8 mouse cellular contexts compared by ENCODE assay signal in genomic region chr7:80208738-80209430, GRCm38 (mm10). TPM values are rescaled to one million over a fixed set of nuclear protein-coding genes. Genes with fewer than 3 reads are reported as not detected.
DNase-seq lines count a peak whose midpoint lies in the region; ATAC-seq and TF ChIP-seq lines count a peak whose summit lies in the region.

No protein-coding gene starts in this region.

- no peak for TF ChIP-seq CTCF in small intestine, adult 2 months (IDR thresholded peaks at IDR 0.05; ENCODE audit: extremely low read depth, insufficient read length, insufficient replicate concordance, low read depth, low read length)

- intact Hi-C loops in left cerebral cortex, postnatal 25 days (cut with DNase I): no loop called here

- H3K4me2 ChIP-seq in limb, embryonic 15.5 days: no peak overlapping the region
- H3K4me2 ChIP-seq in liver, embryonic 11.5 days: peak overlapping the region; percentile 66

- no peak for ATAC-seq in limb, embryonic 15.5 days (ENCODE audit: insufficient number of reproducible peaks, low FRiP score, low TSS enrichment, low read depth)
- peak; percentile 18 for ATAC-seq in granulocyte monocyte progenitor cell, adult 5-6 weeks (replicated peaks; ENCODE audit: poor library complexity, severe bottlenecking)
- ATAC-seq in liver, embryonic 11.5 days (replicated peaks; ENCODE audit: low FRiP score): peak; percentile 88

- no peaks in the 10 kb centered on the region for H3K27me3 ChIP-seq in limb, embryonic 15.5 days
- H3K27me3 ChIP-seq in limb, embryonic 10.5 days (ENCODE audit: low read depth, poor library complexity, severe bottlenecking): no peaks in the 10 kb centered on the region
- H3K27me3 ChIP-seq in liver, embryonic 11.5 days (replicated peaks; ENCODE audit: control insufficient read depth, insufficient read depth, low read length): no peaks in the 10 kb centered on the region
- H3K27me3 ChIP-seq in small intestine, adult 2 months (ENCODE audit: control insufficient read depth, insufficient read depth, low read length): no peaks in the 10 kb centered on the region

- H3K9me3 ChIP-seq in limb, embryonic 15.5 days: no peaks in the 10 kb centered on the region
- H3K9me3 ChIP-seq in limb, embryonic 10.5 days (replicated peaks): no peaks in the 10 kb centered on the region
- no peaks in the 10 kb centered on the region for H3K9me3 ChIP-seq in liver, embryonic 11.5 days (ENCODE audit: control insufficient read depth, low read length)

- WGBS in limb, embryonic 15.5 days: 66% methylated on average over 10 of the region's 10 CpGs
- 88% methylated on average over 10 of the region's 10 CpGs for WGBS in limb, embryonic 10.5 days
- 38% methylated on average over 10 of the region's 10 CpGs for WGBS in liver, embryonic 11.5 days
- WGBS in small intestine, adult 2 months: 18% methylated on average over 10 of the region's 10 CpGs

- peaks cover 13% of the 10 kb centered on the region; the same call in 1 of the 2 replicates for H3K36me3 ChIP-seq in limb, embryonic 15.5 days
- H3K36me3 ChIP-seq in limb, embryonic 10.5 days: peaks cover 13% of the 10 kb centered on the region
- peaks cover 6% of the 10 kb centered on the region for H3K36me3 ChIP-seq in liver, embryonic 11.5 days (ENCODE audit: control insufficient read depth, insufficient read depth, low read length)
- peaks cover 15% of the 10 kb centered on the region for H3K36me3 ChIP-seq in small intestine, adult 2 months (ENCODE audit: control insufficient read depth, insufficient read depth, low read length)

- H3K9ac ChIP-seq in limb, embryonic 15.5 days: 0 out of 2 replicates have a peak overlapping the region, but pooled peaks have one; percentile 10
- H3K9ac ChIP-seq in liver, embryonic 11.5 days (ENCODE audit: low read depth, low read length): peak overlapping the region; percentile 63

- no peak for TF ChIP-seq POLR2A in small intestine, adult 2 months (IDR thresholded peaks at IDR 0.05; ENCODE audit: low read depth, low read length)

- H3K27ac ChIP-seq in limb, embryonic 15.5 days: peak overlapping the region; percentile 84; the same call in 1 of the 2 replicates
- H3K27ac ChIP-seq in limb, embryonic 10.5 days: no peak overlapping the region
- H3K27ac ChIP-seq in liver, embryonic 11.5 days (ENCODE audit: low read depth, low read length): peak overlapping the region; percentile 97
- peak overlapping the region; percentile 77 for H3K27ac ChIP-seq in small intestine, adult 2 months (ENCODE audit: insufficient read depth, low read depth, low read length)

- no peak overlapping the region for H3K4me3 ChIP-seq in limb, embryonic 15.5 days
- no peak overlapping the region for H3K4me3 ChIP-seq in limb, embryonic 10.5 days
- peak overlapping the region; percentile 24 for H3K4me3 ChIP-seq in liver, embryonic 11.5 days (ENCODE audit: low read depth, low read length)
- H3K4me3 ChIP-seq in small intestine, adult 2 months (ENCODE audit: low read depth, low read length): peak overlapping the region; percentile 38

- H3K4me1 ChIP-seq in limb, embryonic 15.5 days: peaks cover 50% of the 10 kb centered on the region
- H3K4me1 ChIP-seq in limb, embryonic 10.5 days: peaks cover 45% of the 10 kb centered on the region
- peaks cover 70% of the 10 kb centered on the region for H3K4me1 ChIP-seq in liver, embryonic 11.5 days (replicated peaks; ENCODE audit: control insufficient read depth, insufficient read depth, low read length)
- peaks cover 55% of the 10 kb centered on the region for H3K4me1 ChIP-seq in small intestine, adult 2 months (ENCODE audit: control insufficient read depth, insufficient read depth, insufficient read length, low read length)

- no peak for DNase-seq in limb, embryonic 10.5 days (ENCODE audit: low spot score)
- peak; percentile 76 for DNase-seq in liver, embryonic 11.5 days (ENCODE audit: low spot score)
- no peak for DNase-seq in left cerebral cortex, postnatal 25 days (ENCODE audit: low spot score in 2 of 2)
- DNase-seq in left cerebral cortex, adult 9 months (ENCODE audit: low spot score in 2 of 2): no peak
- DNase-seq in thymus, postnatal 10 days (ENCODE audit: low spot score in 2 of 2): no peak

RNA-seq across cellular contexts. Expression of gene Sema4b, which starts 22.2 kb away (rescaled TPM):
- 16.5 and 18.1 TPM in 2 replicates for polyA plus RNA-seq in limb, embryonic 15.5 days (2015; fragmentation: Nextera tagmentation; extraction: Ambion mirVana)
- 8.1 and 9.9 TPM in 2 replicates for polyA plus RNA-seq in limb, embryonic 10.5 days (2016; fragmentation: Nextera tagmentation; extraction: Ambion mirVana)
- 6.2 and 6.6 TPM in 2 replicates for total RNA-seq in granulocyte monocyte progenitor cell, adult 5-6 weeks (2014; fragmentation: Nextera tagmentation)
- total RNA-seq in granulocyte monocyte progenitor cell, adult 5-6 weeks (2017): 3.6 and 4.4 TPM in 2 replicates
- 11.7 and 12.9 TPM in 2 replicates for polyA plus RNA-seq in liver, embryonic 11.5 days (2014; fragmentation: Nextera tagmentation; extraction: Ambion mirVana)
- polyA plus RNA-seq in small intestine, adult 2 months (2012; rRNA removed): 47.9 and 84.4 TPM in 2 replicates
- total RNA-seq in left cerebral cortex, postnatal 25 days (2021): 10 to 100 TPM; 17.4 to 20.5 TPM

RNA-seq across cellular contexts. Expression of gene Cib1, which starts 23.7 kb away (rescaled TPM):
- polyA plus RNA-seq in limb, embryonic 15.5 days (2015; fragmentation: Nextera tagmentation; extraction: Ambion mirVana): 62.5 and 69.4 TPM in 2 replicates
- polyA plus RNA-seq in limb, embryonic 10.5 days (2016; fragmentation: Nextera tagmentation; extraction: Ambion mirVana): 68.6 and 75.3 TPM in 2 replicates
- total RNA-seq in granulocyte monocyte progenitor cell, adult 5-6 weeks (2014; fragmentation: Nextera tagmentation): 45.3 and 77.8 TPM in 2 replicates
- total RNA-seq in granulocyte monocyte progenitor cell, adult 5-6 weeks (2017): 25.0 and 67.5 TPM in 2 replicates
- 113 and 114 TPM in 2 replicates for polyA plus RNA-seq in liver, embryonic 11.5 days (2014; fragmentation: Nextera tagmentation; extraction: Ambion mirVana)
- polyA plus RNA-seq in small intestine, adult 2 months (2012; rRNA removed): 318 and 530 TPM in 2 replicates
- total RNA-seq in left cerebral cortex, postnatal 25 days (2021): 10 to 100 TPM; 18.4 to 19.9 TPM

RNA-seq across cellular contexts. Expression of gene Gdpgp1, which starts 23.8 kb away (rescaled TPM):
- polyA plus RNA-seq in limb, embryonic 15.5 days (2015; fragmentation: Nextera tagmentation; extraction: Ambion mirVana): 3.2 and 3.8 TPM in 2 replicates
- 7.2 and 7.5 TPM in 2 replicates for polyA plus RNA-seq in limb, embryonic 10.5 days (2016; fragmentation: Nextera tagmentation; extraction: Ambion mirVana)
- 4.5 and 10.0 TPM in 2 replicates for total RNA-seq in granulocyte monocyte progenitor cell, adult 5-6 weeks (2014; fragmentation: Nextera tagmentation)
- 1.9 and 3.0 TPM in 2 replicates for total RNA-seq in granulocyte monocyte progenitor cell, adult 5-6 weeks (2017)
- 6.5 and 7.4 TPM in 2 replicates for polyA plus RNA-seq in liver, embryonic 11.5 days (2014; fragmentation: Nextera tagmentation; extraction: Ambion mirVana)
- polyA plus RNA-seq in small intestine, adult 2 months (2012; rRNA removed): 2.3 and 3.2 TPM in 2 replicates
- total RNA-seq in left cerebral cortex, postnatal 25 days (2021): 1 to 10 TPM; 5.9 to 6.6 TPM

RNA-seq across cellular contexts. Expression of gene Ttll13, which starts 37.3 kb away (rescaled TPM):
- polyA plus RNA-seq in limb, embryonic 15.5 days (2015; fragmentation: Nextera tagmentation; extraction: Ambion mirVana): 0.73 and 1.1 TPM in 2 replicates
- polyA plus RNA-seq in limb, embryonic 10.5 days (2016; fragmentation: Nextera tagmentation; extraction: Ambion mirVana): 0.50 and 0.61 TPM in 2 replicates
- 0.36 TPM in 1 of 2 replicates, not detected in the other for total RNA-seq in granulocyte monocyte progenitor cell, adult 5-6 weeks (2014; fragmentation: Nextera tagmentation)
- total RNA-seq in granulocyte monocyte progenitor cell, adult 5-6 weeks (2017): not detected in 2 replicates
- polyA plus RNA-seq in liver, embryonic 11.5 days (2014; fragmentation: Nextera tagmentation; extraction: Ambion mirVana): 0.52 and 1.6 TPM in 2 replicates
- polyA plus RNA-seq in small intestine, adult 2 months (2012; rRNA removed): 0.05 and 0.08 TPM in 2 replicates
- 1 to 10 TPM; 1.1 to 2.2 TPM for total RNA-seq in left cerebral cortex, postnatal 25 days (2021)

RNA-seq across cellular contexts. Expression of gene Ngrn, which starts 52.1 kb away (rescaled TPM):
- polyA plus RNA-seq in limb, embryonic 15.5 days (2015; fragmentation: Nextera tagmentation; extraction: Ambion mirVana): 48.7 and 49.2 TPM in 2 replicates
- 42.5 and 45.7 TPM in 2 replicates for polyA plus RNA-seq in limb, embryonic 10.5 days (2016; fragmentation: Nextera tagmentation; extraction: Ambion mirVana)
- 23.7 and 33.5 TPM in 2 replicates for total RNA-seq in granulocyte monocyte progenitor cell, adult 5-6 weeks (2014; fragmentation: Nextera tagmentation)
- total RNA-seq in granulocyte monocyte progenitor cell, adult 5-6 weeks (2017): 21.2 and 33.9 TPM in 2 replicates
- 55.1 and 58.4 TPM in 2 replicates for polyA plus RNA-seq in liver, embryonic 11.5 days (2014; fragmentation: Nextera tagmentation; extraction: Ambion mirVana)
- 8.9 and 12.3 TPM in 2 replicates for polyA plus RNA-seq in small intestine, adult 2 months (2012; rRNA removed)
- total RNA-seq in left cerebral cortex, postnatal 25 days (2021): 10 to 100 TPM; 43.5 to 45.1 TPM

Comparison
In these comparisons a context has a peak if more than half of its experiments do, and no peak if none do; other contexts are left out.
1. H3K4me3 ChIP-seq: peak in liver, embryonic 11.5 days (single experiment) and small intestine, adult 2 months (single experiment); none in limb, embryonic 15.5 days (single experiment) and limb, embryonic 10.5 days (single experiment).